Comparison of ENCODE assay signal across 9 mouse cellular contexts in genomic region chr6:5645150-5645732, GRCm38 (mm10).
DNase-seq lines count a peak whose midpoint lies in the region; ATAC-seq lines count a peak whose summit lies in the region.
"Had no signal": no experiment of that assay in that cellular context is flagged by ENCODE, and none has a peak within 500 bp of the region (broad histone marks: within the 10 kb centered on the region; RNA-seq: fewer than 3 reads in every experiment).

No protein-coding gene starts in this region.

- no peak overlapping the region for H3K4me2 ChIP-seq in limb, embryonic 11.5 days (ENCODE audit: low read depth, severe bottlenecking)
- no peak overlapping the region for H3K4me2 ChIP-seq in neural tube, embryonic 13.5 days
- H3K4me2 ChIP-seq: embryonic facial prominence, embryonic 15.5 days had no signal

- H3K9ac ChIP-seq in limb, embryonic 11.5 days (ENCODE audit: low read length): no peak overlapping the region
- H3K9ac ChIP-seq in neural tube, embryonic 13.5 days: no peak overlapping the region
- H3K9ac ChIP-seq: embryonic facial prominence, embryonic 15.5 days had no signal

- no peaks in the 10 kb centered on the region for H3K9me3 ChIP-seq in limb, embryonic 11.5 days (ENCODE audit: control insufficient read depth, low read length)
- no peaks in the 10 kb centered on the region for H3K9me3 ChIP-seq in neural tube, embryonic 13.5 days
- H3K9me3 ChIP-seq: embryonic facial prominence, embryonic 15.5 days had no signal

- no peak overlapping the region for H3K27ac ChIP-seq in limb, embryonic 11.5 days (replicated peaks; ENCODE audit: low read depth, low read length)
- no peak overlapping the region for H3K27ac ChIP-seq in neural tube, embryonic 13.5 days (replicated peaks)
- H3K27ac ChIP-seq: embryonic facial prominence, embryonic 15.5 days had no signal

- DNase-seq in 3134 (ENCODE audit: extremely low read depth, insufficient read length, low spot score): peak; percentile 20
- DNase-seq in adipocyte (ENCODE audit: low spot score): peak; percentile 90
- peak; percentile 76 to 78 for DNase-seq in cerebellum, postnatal 4 days (ENCODE audit: low spot score in 2 of 2)
- DNase-seq in gastrocnemius, postnatal 10 days: peak; percentile 81
- DNase-seq in kidney, adult 8-10 months: peak; percentile 12 to 56
- DNase-seq in limb, embryonic 11.5 days (ENCODE audit: low spot score): peak; percentile 89
- peak; percentile 37 for DNase-seq in urinary bladder, adult 2 months (ENCODE audit: low spot score)

- no peaks in the 10 kb centered on the region for H3K36me3 ChIP-seq in limb, embryonic 11.5 days (ENCODE audit: control insufficient read depth, insufficient read depth, low read length)
- no peaks in the 10 kb centered on the region for H3K36me3 ChIP-seq in neural tube, embryonic 13.5 days
- H3K36me3 ChIP-seq: embryonic facial prominence, embryonic 15.5 days had no signal

- no peaks in the 10 kb centered on the region for H3K27me3 ChIP-seq in limb, embryonic 11.5 days (ENCODE audit: control insufficient read depth, insufficient read depth, low read length)
- no peaks in the 10 kb centered on the region for H3K27me3 ChIP-seq in neural tube, embryonic 13.5 days
- H3K27me3 ChIP-seq: embryonic facial prominence, embryonic 15.5 days had no signal

- H3K4me1 ChIP-seq in limb, embryonic 11.5 days (ENCODE audit: control insufficient read depth, insufficient read depth, low read length): no peaks in the 10 kb centered on the region
- H3K4me1 ChIP-seq in neural tube, embryonic 13.5 days (replicated peaks): no peaks in the 10 kb centered on the region
- H3K4me1 ChIP-seq: embryonic facial prominence, embryonic 15.5 days had no signal

- ATAC-seq in limb, embryonic 11.5 days (ENCODE audit: insufficient number of reproducible peaks, low FRiP score, low TSS enrichment, low read depth): peak; percentile 68; the same call in 1 of the 2 replicates
- ATAC-seq in neural tube, embryonic 13.5 days (ENCODE audit: low read depth): peak; percentile 65

- WGBS in limb, embryonic 11.5 days: 24% methylated on average over 9 of the region's 9 CpGs
- 30% methylated on average over 9 of the region's 9 CpGs for WGBS in neural tube, embryonic 13.5 days

- no peak overlapping the region for H3K4me3 ChIP-seq in limb, embryonic 11.5 days (ENCODE audit: low read depth, low read length)
- no peak overlapping the region for H3K4me3 ChIP-seq in neural tube, embryonic 13.5 days
- H3K4me3 ChIP-seq: embryonic facial prominence, embryonic 15.5 days had no signal

Comparison
In these comparisons a context has a peak if more than half of its experiments do, and no peak if none do; other contexts are left out.
1. DNase-seq: peak in every context shown above with its lines; median percentile 90 in adipocyte; 89 in limb, embryonic 11.5 days; 81 in gastrocnemius, postnatal 10 days; 77 in cerebellum, postnatal 4 days; 37 in urinary bladder, adult 2 months; 34 in kidney, adult 8-10 months; 20 in 3134.